Mouse (Mus musculus) gastrocnemius, adult 18-20 months (tissue): ENCODE results near the gene Tpgs1. TPM values are rescaled to one million over a fixed set of nuclear protein-coding genes. Genes with fewer than 3 reads are reported as not detected.

ENCODE experiments used
- DNase-seq: peaks from one replicate; pipeline ENCODE4 v3.0.0; 2021; ENCODE audit warnings: low spot score
- long read RNA-seq, 2 experiments: library from polyadenylated mRNA; stranded (forward); transcript quantifications; one replicate each; pipeline ENCODE4 v2.0.0; 2021
- total RNA-seq, 2 experiments: library from RNA; stranded (reverse); gene quantifications; 2 replicates each; pipeline ENCODE4 v1.2.3; 2021

Tpgs1 gene
- 10 to 100 TPM; 19.1 to 19.7 TPM for total RNA-seq
- long read RNA-seq, experiment 1, transcript Tpgs1-201 (2 exons, 1,143 nt), result major isoform, 44 of 46 reads
- long read RNA-seq, experiment 1, partial matches to known transcripts, result 0 of 46 reads
- long read RNA-seq, experiment 1, other reads (novel, unspliced or antisense), result 2 of 46 reads
- long read RNA-seq, experiment 2, transcript Tpgs1-201 (2 exons, 1,143 nt), result major isoform, 30 of 31 reads
- long read RNA-seq, experiment 2, partial matches to known transcripts, result 0 of 31 reads
- long read RNA-seq, experiment 2, other reads (novel, unspliced or antisense), result 1 of 31 reads

DNA sequence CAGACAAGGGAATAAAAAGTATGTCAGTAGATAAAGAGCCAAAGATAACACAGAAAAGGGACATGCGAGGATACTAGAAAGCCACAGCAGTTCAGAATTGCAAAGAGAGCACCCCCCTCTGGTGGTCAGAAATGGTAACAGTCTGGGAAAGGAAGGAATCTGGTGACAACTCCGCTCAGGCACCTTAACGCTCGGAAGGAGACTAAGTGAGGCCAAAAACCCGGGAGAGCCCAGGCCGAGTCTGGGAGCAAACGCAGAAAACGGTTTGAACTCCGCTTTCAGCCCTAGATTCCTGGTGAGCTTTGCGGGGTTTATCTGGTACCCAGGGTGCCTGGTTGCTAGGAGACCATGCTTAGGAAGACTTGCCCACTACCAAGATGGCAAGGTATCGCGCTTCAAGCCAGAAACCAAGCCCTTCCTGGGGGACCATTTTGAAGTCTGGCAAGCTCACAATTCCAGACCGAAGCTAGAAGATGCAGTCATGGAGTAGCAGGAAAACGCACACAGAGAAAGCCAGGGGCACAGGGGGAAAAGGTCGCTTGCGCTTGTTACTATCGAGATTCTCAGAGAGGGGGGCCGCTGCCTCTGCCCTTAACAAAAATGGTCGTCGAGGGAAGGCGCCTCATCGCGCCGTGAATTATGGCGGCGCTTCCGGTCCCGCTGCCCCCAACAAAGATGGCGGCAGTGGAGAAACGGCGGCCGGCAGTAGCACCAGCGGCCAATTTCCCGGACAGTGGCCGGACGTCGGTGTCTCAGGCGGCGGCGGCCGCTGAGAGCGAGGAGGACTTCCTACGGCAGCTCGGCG is at the start of gene Tpgs1:
Gene Tpgs1 (plus strand): TSS at position 599 of the 805 bp plus-strand sequence.
- peak; percentile 93 for DNase-seq

DNA sequence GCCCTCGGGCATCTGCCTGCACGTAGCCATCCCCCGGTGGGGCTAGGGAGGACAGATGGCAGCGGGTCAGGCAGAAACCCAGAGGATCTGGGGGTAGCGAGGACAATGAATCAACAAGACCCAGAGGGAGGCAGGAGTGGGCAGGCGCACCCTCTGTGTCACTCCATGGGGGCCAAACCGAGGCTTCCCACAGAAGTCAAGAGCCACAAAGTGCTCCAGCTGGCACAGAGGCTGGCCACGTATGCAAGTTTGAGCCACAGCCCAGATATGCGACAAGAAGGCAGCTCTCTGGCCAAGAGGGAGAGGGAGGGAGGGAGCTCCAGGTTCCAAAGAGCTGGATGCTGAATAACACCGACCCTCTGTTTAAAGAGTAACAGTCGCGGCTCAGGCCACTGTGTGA is 45.2 kb upstream of the Tpgs1 start:
- DNase-seq, result peak; percentile 40

DNA sequence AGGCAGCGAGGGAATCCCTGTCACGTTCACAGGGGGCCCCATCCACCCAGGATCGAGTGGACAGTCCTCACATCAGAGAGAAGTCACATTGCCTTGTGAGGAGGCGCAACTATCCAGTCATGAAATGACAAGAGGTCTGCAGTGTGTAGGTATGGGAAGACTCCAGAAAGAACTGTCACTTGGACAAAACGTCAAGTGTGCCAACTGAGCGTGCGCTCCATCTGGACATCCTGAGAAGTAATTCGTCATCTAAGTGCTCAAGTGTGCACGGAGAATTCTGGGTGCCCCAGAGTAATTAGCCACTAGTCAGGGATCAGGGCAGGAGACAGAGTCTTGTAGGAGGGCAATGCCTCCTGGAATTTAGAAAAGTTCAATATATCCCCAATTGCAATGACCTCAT is 43.8 kb upstream of the Tpgs1 start:
- DNase-seq, result no peak

DNA sequence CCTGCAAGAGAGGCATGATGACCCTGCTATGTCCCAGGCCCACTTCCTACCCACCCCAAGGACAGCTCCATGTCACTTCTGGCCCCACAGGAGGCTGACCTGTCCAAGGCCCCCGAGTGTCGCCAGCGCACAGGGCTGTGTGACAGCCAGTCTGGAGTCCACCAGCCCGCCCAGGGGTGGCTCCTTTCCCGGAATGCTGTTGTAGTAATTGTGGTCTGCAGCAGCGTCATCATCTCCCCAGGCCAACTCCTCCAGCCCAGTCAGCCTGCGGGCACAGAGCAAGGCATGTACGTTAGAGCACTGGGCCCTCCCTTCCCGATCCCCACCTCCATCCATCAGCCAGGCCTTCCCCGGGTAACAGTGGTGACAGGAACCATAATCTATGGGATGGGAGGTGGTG is 43.0 kb upstream of the Tpgs1 start:
- DNase-seq, result no peak

DNA sequence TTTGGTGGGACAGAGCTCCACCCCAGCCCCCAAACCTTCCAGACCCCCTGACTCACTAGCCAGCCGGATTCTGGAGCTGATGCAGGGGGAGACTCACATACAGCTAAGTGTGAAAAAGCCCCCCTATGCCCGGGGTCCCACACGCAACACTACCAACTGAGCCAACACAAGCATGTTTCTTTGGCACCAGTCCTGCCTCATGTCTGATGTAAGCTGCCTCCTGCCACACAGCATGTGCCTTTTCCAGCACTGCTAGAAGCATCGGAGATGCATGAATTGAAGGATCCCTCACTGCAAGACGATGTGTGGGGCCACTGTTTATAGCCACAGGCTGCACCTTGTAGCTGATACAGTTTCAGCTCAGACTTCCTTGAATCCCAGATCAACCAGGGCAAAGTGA is 40.8 kb upstream of the Tpgs1 start:
- DNase-seq, result no peak

DNA sequence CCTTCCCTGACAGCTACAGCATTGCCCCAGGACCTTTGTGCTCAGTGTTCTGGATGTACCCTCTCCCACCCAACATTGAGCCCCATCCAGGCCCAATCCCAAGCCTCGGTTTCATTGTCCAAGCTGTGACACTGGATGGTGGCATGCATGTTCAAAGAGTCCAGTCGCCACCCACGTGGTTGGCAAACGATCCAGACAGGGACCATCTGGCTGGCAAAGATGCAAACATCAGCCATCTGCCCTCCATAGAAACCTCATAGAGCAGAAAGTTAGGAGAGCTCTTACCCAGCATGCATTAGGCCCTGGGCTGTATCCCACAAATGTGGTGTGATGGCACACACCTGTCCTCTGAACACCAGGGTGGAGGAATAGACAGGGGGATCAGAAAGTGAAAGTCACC is 37.7 kb upstream of the Tpgs1 start:
- no peak for DNase-seq

DNA sequence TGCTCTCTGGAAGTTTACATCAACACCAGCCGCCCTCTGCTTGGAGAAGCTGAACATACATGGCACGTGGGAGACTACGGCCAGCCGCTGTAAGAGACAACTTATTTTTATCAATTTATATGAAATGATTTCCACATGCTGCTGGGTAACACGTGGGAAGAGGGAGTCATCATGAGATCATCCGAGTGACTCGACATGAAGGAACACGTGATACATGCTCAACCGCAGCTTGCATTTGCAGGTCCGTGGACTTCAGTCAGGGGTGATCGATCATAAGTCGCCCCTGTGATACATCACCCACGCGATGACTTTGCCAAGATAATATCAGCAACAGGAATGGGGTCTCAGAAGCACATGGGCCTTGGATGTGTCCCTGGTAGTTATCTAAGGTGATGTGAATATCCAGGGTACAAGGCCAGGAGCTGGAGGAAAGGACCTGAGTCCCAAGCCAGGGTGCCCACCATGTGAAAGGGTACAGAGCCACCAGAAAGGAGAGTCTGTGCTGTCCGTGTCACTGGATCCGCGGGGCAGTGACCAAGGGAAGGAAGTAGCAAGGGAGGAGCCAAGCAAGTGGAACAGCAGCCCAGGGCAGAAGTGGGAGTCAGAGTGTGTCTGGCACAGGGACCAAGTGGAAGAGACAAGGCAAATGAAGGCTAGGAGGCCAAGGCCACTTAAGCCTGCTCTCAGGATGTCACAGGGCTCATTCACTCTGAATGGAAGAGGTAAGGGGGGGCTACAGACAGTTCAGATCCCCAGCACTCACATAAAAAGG is 36.0 kb upstream of the Tpgs1 start:
- no peak for DNase-seq

DNA sequence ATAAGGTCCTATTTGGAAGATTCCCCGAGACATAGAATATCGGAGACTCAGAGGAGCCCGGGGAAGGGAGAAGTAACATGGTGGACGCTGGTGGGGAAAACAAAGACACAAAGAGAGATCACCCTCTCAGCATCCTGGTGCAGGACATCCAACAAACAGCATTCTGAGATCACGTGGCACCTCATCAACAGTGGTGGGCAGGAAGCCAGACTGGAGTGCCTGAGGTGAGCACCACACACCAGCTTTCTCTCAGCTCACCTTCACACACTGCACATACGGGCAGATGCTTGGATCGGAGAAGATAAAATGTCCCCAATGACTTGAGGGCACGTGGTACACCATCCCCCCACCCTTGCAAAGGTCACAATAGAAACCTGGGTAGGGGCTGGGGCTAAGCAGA is 32.9 kb upstream of the Tpgs1 start:
- DNase-seq, result no peak

DNA sequence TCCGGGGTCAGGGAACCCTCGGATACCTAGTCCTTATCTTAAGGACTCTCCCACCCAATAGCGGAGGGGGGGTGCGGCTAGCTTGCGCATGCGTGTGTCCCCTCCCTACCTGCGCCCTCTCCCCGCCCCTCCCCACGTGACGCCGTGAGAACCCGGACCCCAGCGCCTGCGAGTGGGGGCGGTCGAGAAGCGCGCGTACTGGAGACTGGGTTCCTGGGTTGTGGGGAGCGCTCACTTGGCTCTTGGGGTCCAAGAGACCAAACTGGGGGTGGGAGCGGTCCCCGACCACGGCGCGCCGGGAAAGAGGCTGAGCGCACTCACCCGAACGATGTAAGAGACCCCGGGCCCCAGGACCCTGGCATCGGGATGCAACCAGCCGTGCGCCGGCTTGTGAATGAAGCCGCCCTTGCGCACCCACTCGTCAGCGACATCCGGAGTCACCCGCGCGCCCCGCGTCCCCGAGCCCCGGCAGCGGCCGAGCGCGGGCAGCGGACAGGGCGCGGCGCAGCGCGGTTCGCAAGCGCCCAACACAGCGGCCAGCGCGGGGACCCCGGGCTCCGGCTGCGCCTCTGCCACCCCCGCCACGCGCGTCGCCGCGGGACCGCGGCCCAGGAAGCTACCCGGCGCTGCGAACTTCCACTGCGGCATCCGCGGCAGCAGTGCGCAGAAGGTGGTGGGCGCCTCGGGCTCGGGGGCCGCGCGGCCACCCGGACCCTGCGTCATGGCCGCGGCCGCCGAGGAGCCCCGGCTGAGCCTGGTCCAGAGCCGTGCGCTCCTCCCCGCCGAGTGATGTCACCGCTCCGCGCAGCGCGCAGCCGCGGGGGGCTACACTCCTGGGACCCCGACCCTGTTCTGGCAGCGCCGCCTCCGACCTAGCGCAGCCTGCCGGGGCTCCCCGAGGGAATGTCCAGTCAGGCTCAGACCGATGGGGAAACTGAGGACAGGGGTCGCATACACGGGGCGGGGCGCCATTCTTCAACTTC is 31.8 kb upstream of the Tpgs1 start, which contains the start of gene Shc2:
Gene Shc2 (minus strand): TSS at position 791 of the 983 bp plus-strand sequence.
- peak; percentile 44 for DNase-seq

DNA sequence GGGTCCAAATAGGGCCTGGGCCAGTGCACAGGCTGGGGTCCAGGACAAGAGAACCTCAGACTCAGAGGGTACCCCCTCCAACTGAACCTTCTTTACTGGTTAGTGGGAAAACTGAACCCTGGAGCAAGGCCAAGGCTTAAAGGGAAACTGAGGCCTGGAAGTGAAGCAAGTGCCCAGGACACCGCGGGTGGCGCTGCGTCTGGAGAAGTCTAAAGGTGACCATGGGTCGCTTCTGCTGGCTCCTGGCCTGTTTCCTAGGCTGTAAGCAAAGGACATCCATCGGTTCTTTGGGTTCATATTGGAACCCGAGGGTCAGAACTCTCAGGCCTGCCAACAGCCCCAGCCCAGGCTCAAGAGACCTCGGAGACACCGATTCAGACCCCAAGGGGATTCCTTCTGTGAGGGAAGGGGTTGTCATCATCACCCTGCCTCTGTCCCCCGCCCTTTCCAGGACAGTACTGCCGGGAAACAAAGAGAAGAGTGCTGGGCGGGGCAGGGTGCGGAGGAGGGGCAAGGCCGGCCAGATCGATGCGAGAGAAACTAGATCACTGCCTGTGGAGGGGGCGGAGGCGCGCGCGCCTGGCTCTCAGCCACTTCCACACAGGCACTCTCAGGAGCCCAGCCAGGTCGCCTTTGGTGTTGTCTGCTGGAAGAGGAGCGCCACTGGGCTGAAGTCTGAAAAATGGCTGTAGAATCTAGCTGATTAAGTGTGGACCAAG is 30.5 kb upstream of the Tpgs1 start:
- DNase-seq, result peak; percentile 67

DNA sequence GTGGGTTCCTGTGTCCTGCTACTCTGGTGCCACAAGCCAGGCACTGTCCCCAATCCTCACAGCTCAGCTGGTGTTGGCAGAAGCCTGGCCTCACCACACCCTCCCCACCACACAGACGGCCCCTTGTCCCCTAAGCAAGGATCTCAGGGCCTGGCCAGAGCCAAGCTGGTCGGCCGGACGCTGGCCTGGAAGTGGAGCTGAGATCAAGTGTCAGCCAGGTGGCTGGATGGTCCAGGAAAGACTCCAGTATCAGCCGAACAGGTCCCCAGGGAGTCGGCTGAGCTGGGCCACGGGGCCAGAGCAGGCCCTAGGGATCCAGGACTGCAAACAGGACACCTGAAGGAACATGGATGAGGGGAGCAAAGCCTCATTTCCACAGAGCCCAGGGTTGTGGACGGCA is 23.5 kb upstream of the Tpgs1 start, which contains the start of gene Odf3l2:
Gene Odf3l2 (minus strand): TSS at position 28 of the 400 bp plus-strand sequence.
- DNase-seq, result peak; percentile 88

DNA sequence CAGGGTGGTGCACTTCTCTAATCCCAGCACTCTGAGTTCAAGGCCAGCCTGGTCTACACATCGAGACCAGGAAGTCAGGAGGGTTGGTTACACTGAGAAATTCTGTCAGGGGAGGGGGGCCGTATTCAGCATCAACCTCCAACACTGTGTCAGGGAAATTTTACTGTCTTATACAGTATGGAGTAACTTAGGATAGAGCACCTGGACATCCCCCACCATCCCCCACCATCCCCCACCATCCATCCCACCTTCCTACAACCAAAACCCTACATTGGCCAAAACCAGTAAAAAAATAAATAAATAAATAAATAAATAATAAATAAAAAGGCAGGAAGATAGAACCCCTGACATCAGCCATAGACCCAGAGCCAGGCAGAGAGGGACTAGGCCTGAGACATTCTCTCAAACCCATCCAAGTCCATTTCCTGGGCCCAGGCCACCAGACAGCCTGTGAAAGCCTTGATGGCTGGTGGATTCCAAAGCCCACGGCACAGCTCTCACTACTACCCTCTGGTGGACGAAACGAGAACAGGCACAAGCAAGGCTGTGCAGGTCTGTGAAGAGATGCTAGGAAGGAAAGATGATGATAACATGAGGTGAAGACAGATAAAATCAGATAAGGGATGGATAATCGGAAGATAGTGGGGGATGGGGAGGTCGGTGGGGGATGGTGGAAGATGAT is 20.0 kb upstream of the Tpgs1 start:
- DNase-seq, result peak; percentile 83

DNA sequence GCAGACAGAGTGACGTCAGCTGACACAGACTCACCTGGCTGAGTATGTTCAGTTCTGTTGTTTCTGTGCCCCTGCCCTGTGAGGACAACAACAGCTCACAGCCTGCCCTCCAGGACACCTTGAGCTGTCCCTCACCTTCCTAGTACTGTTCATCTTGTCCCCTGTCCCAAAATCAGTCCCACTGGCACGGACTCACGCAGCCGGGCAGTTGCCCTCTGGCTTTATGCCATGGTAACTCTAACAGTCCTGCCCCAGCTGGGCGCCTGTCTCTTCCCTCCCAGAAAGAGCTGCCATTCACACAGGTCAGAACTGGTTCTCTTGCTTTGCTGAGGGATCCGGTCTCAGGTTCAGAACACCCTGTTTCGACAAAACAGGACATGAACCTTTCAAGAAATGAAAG is 16.4 kb upstream of the Tpgs1 start:
- peak; percentile 79 for DNase-seq

DNA sequence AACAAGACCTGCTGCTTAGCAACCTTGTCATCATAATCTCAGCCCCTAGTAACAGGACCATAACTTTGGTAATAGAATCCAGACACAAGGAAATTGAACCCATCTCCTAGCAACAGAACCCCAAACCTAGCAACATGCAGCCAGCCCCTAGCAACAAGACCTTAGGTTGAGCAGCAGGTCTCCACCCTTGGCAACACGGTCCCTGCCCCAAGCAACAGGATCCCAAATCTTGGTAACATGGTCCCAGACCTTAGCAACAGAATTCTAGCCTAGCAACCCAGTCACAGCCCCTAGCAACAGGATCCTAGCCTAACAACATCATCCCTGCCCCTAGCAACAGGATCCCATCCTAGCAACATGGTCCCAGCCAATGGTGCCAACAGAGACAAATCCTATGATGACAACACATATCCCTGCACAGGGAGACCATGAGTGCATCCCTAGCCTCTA is 14.2 kb upstream of the Tpgs1 start:
- no peak for DNase-seq

DNA sequence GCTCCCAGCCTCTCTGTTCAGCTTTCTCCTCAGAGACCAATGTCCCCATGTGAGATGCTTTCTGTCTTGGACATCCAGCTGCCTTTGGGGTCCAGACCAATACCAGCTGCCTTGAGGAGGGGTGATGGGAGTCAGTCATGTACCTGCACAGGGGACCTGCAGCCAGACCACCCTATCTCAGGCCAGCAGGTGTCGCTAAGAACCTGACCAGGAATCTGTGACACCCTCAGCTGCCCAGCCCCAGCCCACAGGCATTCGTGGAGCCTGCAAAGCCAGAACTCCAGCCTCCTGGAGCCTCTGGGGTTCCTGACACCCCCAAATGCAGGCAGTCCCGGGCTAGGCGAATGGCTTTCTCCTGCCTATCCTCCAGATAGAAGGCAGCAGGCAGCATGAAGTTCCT is 10.3 kb upstream of the Tpgs1 start:
- DNase-seq, result no peak

DNA sequence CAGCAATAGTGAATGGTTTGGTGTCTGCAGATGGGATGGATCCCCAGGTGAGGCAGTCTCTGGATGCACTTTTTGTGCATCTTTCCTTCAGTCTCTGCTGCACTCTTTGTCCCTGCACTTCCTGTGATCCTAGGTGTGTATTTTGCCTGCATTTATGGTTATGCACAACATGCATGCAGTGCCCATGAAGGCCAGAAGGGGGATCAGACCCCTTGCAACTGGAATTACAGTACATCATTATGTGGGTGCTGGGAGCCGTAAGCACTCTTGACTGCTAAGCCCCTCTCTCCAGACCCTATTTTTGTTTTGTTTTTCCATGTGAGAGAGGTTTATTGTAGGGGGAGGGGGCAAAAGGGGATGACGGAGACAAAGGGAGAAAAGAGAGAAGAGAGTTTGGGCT is 8.9 kb upstream of the Tpgs1 start:
- no peak for DNase-seq

DNA sequence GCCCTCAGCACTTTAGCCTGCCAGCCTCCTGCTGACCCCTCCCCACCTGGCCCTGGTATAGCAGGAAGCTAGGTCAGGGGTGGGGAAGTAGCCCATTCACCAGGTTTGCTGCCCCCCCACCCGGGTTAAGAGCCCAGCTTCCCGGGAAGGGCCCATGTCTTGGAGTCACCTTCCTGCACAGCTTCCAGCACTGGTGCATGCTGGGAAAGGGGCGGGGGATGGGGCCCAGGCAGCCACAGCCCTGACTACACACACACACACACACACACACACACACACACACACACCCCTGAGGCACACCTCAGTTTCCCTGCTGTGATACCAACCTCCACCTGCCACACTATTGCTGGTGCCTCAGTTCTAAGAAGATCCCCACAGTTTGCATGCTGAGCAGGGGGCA is 7.3 kb upstream of the Tpgs1 start:
- no peak for DNase-seq

DNA sequence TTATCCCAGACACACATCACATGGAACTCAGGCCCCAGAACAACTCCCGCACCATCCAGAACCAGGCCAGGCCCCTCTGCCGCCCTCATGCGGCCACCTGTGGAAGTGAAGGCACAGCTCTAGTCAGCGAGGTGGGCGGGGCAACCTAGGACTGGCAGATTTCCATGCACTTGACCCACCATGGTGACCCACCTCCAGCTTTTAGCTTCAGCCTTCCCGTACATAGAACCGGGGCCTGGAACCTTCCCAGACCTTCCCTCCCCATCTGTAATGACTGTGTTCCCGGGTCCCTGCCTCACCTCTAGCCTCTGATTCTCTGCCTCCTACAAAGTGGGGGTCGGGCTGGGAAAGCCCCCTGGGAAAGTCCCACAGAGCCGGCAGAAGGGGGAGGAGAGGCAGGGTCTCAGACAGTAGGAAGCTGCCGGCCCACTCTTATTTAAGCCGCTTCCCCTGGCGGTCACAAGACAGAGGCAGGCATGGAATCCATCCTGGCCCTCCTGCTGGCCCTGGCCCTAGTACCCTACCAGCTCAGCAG is 5.0 kb upstream of the Tpgs1 start, which contains the start of gene Madcam1:
Gene Madcam1 (plus strand): TSS at position 429 of the 535 bp plus-strand sequence.
- DNase-seq, result peak; percentile 65

DNA sequence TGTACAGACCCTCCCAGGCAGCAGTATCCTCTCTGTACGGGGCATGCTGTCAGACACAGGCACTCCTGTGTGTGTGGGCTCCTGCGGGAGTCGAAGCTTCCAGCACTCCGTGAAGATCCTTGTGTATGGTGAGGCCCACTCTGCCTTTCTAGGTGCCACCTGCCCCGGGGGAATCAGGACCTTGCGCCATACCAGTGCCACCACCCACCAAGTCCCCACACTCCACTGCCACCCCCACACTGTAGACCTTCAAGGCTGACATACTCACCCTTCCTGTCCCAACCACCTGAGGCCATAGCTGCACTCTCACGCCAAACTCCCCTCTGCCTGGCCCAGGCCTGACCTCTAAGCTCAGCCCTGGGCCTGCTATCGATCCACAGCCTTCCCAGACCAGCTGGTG is 4.1 kb upstream of the Tpgs1 start:
- DNase-seq, result no peak
